Mouse (Mus musculus): ENCODE data around the gene Ccl22. TPM values are rescaled to one million over a fixed set of nuclear protein-coding genes. Genes with fewer than 3 reads are reported as not detected.

Gene Ccl22
- polyA plus RNA-seq, 1 experiment from 2014 or later = not detected

DNA sequence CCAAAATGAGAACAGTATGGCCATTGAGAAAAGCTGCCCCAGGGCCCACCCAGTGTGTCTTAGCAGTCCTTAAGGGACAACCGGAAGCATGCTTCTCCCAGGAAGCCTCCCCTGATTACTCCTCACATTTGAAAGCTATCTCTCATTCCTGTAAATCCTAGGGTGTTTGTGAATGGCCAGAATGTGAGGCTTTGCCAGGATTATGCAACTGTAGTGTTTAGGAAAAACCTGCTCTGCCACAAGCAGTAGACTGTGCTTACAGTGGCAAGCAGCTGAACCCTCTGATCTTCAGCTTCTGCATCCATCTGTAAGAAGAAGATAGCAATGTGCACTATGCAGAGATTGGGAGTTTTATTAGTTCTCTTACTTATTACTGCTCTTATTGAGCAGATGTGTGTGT is 29.2 kb downstream of the Ccl22 start:
- Histone ChIP-seq H3K27ac (ENCODE audit: low read length) (no peak overlapping the region), H3K9ac (replicated peaks; ENCODE audit: low read length) (no peak overlapping the region), H3K27me3 (ENCODE audit: insufficient read depth, low read length) (peaks cover 24% of the 10 kb centered on the region; the same call in 1 of the 2 replicates), H3K9me3 (ENCODE audit: low read length) (no peaks in the 10 kb centered on the region), H3K4me3 (ENCODE audit: low read length) (no peak overlapping the region), H3K4me1 (ENCODE audit: insufficient read depth, low read length) (peaks cover 31% of the 10 kb centered on the region), H3K36me3 (ENCODE audit: insufficient read depth, low read length) (no peaks in the 10 kb centered on the region), H3K4me2 (replicated peaks; ENCODE audit: low read depth, low read length) (no peak overlapping the region)
- WGBS = 100% methylated on average over 1 of the region's 1 CpGs
- ATAC-seq (ENCODE audit: low FRiP score, low TSS enrichment) = no peak

DNA sequence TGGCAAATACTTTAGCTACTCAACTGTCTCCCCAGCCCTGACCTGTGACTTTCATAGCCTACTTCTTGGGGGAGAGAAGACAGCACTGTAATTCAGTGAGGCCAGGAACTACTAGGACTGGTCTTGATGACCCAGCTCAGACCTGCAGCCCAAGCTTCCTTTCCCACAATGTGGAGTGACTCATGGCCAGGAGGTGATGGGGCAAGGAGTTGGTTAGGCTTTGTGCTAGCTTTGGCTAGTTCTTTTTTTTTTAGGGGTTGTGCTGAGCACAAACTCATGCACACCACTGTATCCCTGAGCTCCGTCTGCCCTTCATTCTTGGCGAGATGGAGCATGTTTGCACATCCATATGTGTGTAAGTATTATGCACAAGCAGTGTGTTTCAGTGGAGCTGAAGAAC is 31.0 kb downstream of the Ccl22 start:
- no peak for ATAC-seq (ENCODE audit: low FRiP score, low TSS enrichment)
- Histone ChIP-seq H3K4me3 (ENCODE audit: low read length) (no peak overlapping the region), H3K4me1 (ENCODE audit: insufficient read depth, low read length) (peaks cover 36% of the 10 kb centered on the region), H3K36me3 (ENCODE audit: insufficient read depth, low read length) (no peaks in the 10 kb centered on the region), H3K4me2 (replicated peaks; ENCODE audit: low read depth, low read length) (no peak overlapping the region), H3K9me3 (ENCODE audit: low read length) (no peaks in the 10 kb centered on the region), H3K9ac (replicated peaks; ENCODE audit: low read length) (no peak overlapping the region), H3K27me3 (ENCODE audit: insufficient read depth, low read length) (peaks cover 16% of the 10 kb centered on the region; the same call in 1 of the 2 replicates), H3K27ac (ENCODE audit: low read length) (no peak overlapping the region)
- 87% methylated on average over 2 of the region's 2 CpGs for WGBS

DNA sequence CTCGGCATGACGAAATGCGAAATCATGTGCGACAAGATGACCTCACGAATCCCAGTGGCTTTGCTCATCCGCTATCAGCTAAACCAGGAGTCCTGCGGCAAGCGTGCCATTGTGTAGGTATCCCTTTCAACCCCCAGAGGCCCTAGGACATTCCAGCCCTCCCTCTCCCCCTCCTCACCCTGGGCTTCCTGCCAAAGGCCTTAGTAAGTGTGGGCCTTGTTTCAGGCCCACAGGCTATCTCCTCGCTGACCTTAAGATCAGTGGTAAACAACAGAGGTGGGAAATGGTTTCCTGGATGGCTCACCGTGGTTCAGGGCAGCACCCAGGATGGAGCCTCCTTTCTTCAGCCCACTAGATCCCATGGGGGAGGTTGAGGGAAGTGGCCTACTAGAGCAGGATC is 32.6 kb downstream of the Ccl22 start:
- Histone ChIP-seq H3K27me3 (ENCODE audit: insufficient read depth, low read length) (peaks cover 8% of the 10 kb centered on the region; the same call in 1 of the 2 replicates), H3K9ac (replicated peaks; ENCODE audit: low read length) (no peak overlapping the region), H3K4me3 (ENCODE audit: low read length) (no peak overlapping the region), H3K27ac (ENCODE audit: low read length) (peak overlapping the region; percentile 84), H3K4me1 (ENCODE audit: insufficient read depth, low read length) (peaks cover 39% of the 10 kb centered on the region), H3K4me2 (replicated peaks; ENCODE audit: low read depth, low read length) (no peak overlapping the region), H3K36me3 (ENCODE audit: insufficient read depth, low read length) (no peaks in the 10 kb centered on the region), H3K9me3 (ENCODE audit: low read length) (no peaks in the 10 kb centered on the region)
- WGBS = 65% methylated on average over 10 of the region's 10 CpGs
- ATAC-seq (ENCODE audit: low FRiP score, low TSS enrichment) = peak; percentile 1; the same call in 1 of the 2 replicates

DNA sequence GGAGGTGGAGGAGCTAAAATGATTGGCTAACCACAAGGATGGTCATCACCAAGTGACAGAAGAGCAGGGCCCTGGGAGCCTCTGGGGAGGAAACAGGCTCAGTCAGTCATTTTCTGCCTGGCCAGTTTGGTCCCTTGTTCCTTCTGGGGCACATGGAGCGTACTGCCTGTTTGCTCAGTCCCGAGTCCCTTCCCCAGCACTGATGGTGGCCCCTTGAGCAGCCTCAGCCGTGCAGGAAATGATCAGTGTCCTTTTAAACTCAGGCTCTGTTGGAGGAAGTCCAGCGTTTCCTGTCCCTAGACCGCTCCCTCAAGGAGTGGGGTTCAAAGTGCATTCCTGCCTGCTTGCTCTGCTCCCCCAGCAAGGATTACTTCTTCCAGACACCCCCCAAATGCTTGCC is 33.1 kb downstream of the Ccl22 start:
- H3K36me3 ChIP-seq (ENCODE audit: insufficient read depth, low read length) = no peaks in the 10 kb centered on the region

DNA sequence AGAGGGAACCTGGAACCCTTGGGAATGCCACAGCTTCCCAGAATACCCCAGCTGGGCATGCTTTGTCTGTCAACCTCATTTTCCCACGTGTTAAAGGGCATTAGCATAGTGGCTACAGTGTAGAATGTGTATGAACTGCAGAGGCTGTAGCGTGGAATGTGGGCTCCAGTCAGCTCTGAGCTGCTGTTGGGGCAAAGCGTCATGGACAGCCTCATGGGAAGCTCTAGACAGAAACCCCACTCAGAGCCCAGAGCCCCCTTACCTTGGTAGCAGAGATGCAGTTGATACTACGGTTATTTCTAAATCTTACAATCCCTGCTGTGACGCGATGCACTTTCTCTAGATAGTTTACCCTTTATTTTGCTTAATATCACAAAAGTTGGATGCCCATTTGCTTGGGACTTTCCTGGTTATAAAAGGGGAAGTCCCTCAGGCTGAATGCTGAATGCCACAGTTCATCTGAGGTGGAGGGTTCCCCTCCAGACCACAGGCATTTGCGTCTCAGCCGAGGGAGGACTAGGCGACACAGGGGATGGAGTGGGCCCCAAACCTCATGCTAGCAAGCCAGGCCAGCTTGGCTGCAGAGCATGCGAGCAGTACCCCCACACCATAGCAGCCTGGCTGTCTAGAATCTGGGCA is 33.6 kb downstream of the Ccl22 start:
- WGBS = 68% methylated on average over 10 of the region's 10 CpGs
- H3K27ac ChIP-seq (ENCODE audit: low read length) = peak overlapping the region; percentile 84
- H3K36me3 ChIP-seq (ENCODE audit: insufficient read depth, low read length) = no peaks in the 10 kb centered on the region
- ATAC-seq (ENCODE audit: low FRiP score, low TSS enrichment) = no peak
- H3K9ac ChIP-seq (replicated peaks; ENCODE audit: low read length) = no peak overlapping the region
- no peak overlapping the region for H3K4me3 ChIP-seq (ENCODE audit: low read length)
- no peak overlapping the region for H3K4me2 ChIP-seq (replicated peaks; ENCODE audit: low read depth, low read length)
- no peaks in the 10 kb centered on the region for H3K9me3 ChIP-seq (ENCODE audit: low read length)
- H3K27me3 ChIP-seq (ENCODE audit: insufficient read depth, low read length) = no peaks in the 10 kb centered on the region
- H3K4me1 ChIP-seq (ENCODE audit: insufficient read depth, low read length) = peaks cover 35% of the 10 kb centered on the region

More for the DNA sequence above, 33.1 kb downstream of the Ccl22 start:
- Histone ChIP-seq H3K9me3 (ENCODE audit: low read length) (no peaks in the 10 kb centered on the region), H3K4me1 (ENCODE audit: insufficient read depth, low read length) (peaks cover 36% of the 10 kb centered on the region), H3K27me3 (ENCODE audit: insufficient read depth, low read length) (peaks cover 3% of the 10 kb centered on the region; the same call in 1 of the 2 replicates), H3K9ac (replicated peaks; ENCODE audit: low read length) (no peak overlapping the region), H3K4me2 (replicated peaks; ENCODE audit: low read depth, low read length) (no peak overlapping the region), H3K27ac (ENCODE audit: low read length) (peak overlapping the region; percentile 84), H3K4me3 (ENCODE audit: low read length) (no peak overlapping the region)
- ATAC-seq (ENCODE audit: low FRiP score, low TSS enrichment) = peak; percentile 81
- WGBS = 24% methylated on average over 5 of the region's 5 CpGs

DNA sequence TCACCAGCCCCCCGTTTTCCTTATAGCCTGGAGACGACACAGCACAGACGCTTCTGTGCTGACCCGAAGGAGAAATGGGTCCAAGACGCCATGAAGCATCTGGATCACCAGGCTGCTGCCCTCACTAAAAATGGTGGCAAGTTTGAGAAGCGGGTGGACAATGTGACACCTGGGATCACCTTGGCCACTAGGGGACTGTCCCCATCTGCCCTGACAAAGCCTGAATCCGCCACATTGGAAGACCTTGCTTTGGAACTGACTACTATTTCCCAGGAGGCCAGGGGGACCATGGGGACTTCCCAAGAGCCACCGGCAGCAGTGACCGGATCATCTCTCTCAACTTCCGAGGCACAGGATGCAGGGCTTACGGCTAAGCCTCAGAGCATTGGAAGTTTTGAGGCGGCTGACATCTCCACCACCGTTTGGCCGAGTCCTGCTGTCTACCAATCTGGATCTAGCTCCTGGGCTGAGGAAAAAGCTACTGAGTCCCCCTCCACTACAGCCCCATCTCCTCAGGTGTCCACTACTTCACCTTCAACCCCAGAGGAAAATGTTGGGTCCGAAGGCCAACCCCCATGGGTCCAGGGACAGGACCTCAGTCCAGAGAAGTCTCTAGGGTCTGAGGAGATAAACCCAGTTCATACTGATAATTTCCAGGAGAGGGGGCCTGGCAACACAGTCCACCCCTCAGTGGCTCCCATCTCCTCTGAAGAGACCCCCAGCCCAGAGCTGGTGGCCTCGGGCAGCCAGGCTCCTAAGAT is 34.3 kb downstream of the Ccl22 start:
- Histone ChIP-seq H3K4me3 (ENCODE audit: low read length) (no peak overlapping the region), H3K9ac (replicated peaks; ENCODE audit: low read length) (no peak overlapping the region), H3K4me1 (ENCODE audit: insufficient read depth, low read length) (peaks cover 35% of the 10 kb centered on the region), H3K27me3 (ENCODE audit: insufficient read depth, low read length) (no peaks in the 10 kb centered on the region), H3K36me3 (ENCODE audit: insufficient read depth, low read length) (no peaks in the 10 kb centered on the region), H3K9me3 (ENCODE audit: low read length) (no peaks in the 10 kb centered on the region), H3K27ac (ENCODE audit: low read length) (no peak overlapping the region), H3K4me2 (replicated peaks; ENCODE audit: low read depth, low read length) (no peak overlapping the region)
- 92% methylated on average over 16 of the region's 16 CpGs for WGBS
- no peak for ATAC-seq (ENCODE audit: low FRiP score, low TSS enrichment)

DNA sequence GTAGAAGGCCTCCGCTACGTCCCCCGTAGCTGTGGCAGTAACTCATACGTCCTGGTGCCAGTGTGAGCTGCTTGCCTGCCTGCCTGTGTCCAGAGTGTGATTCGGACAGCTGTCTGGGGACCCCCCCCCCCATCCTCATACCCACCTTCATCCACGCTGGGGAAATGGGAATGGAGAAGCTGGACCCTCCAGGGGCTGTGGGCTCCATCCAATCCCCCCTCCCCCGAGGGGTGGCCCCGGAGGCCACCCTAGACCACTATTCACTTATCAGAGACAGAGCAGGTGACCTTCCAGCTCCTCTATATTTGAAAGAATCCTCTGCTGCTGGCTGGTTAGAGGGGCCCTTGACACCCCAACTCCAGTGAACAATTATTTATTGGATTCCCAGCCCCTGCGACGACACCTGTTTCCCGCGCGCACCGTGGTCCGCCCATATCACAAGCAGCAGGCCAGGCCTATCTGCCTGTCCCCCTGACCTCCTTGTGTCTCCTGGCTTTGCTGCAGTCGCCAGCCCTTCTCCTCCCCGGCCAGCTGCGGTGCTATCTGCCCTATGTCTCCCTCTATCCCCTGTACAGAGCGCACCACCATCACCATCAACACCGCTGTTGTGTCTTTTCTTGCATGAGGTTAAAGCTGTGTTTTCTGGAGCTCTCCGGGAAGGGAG is 35.2 kb downstream of the Ccl22 start:
- no peak overlapping the region for H3K27ac ChIP-seq (ENCODE audit: low read length)
- no peaks in the 10 kb centered on the region for H3K27me3 ChIP-seq (ENCODE audit: insufficient read depth, low read length)
- H3K4me1 ChIP-seq (ENCODE audit: insufficient read depth, low read length) = peaks cover 35% of the 10 kb centered on the region
- no peaks in the 10 kb centered on the region for H3K9me3 ChIP-seq (ENCODE audit: low read length)
- H3K4me3 ChIP-seq (ENCODE audit: low read length) = no peak overlapping the region
- no peak overlapping the region for H3K9ac ChIP-seq (replicated peaks; ENCODE audit: low read length)
- ATAC-seq (ENCODE audit: low FRiP score, low TSS enrichment) = no peak
- H3K4me2 ChIP-seq (replicated peaks; ENCODE audit: low read depth, low read length) = no peak overlapping the region
- 87% methylated on average over 21 of the region's 21 CpGs for whole genome bisulfite sequencing
- no peaks in the 10 kb centered on the region for H3K36me3 ChIP-seq (ENCODE audit: insufficient read depth, low read length)

DNA sequence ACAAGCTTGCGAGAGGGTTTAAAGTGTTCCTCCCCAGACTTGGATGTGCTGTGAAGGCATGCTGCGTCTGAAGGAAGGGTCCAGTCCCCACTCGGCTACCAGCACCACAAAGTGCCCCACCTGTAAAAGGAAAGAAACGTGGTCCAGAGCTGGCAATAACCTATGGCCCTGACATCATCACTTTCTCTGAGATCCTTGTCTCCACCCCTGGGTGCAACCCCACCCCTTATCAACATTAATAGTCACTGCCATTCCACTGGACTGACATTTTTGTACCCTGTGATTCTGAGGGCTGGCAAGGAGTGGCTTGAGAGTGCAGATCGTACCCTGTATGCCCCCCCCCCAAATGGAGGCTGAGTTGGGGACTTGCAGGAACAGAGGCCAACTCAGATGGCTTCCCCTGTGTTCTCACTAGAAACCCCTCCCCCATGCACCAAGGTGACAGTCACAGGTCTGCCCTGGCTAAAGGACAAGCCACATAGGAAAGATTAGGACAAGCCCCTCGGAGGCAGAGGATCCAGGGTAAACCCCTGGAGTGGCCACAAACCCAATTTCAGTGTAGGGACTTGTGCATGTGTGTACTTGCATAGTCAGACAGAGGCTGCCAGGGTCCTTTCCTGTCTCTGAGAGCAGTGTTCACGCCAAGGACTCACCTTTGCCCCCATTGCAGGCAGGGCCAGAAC is 35.9 kb downstream of the Ccl22 start:
- no peak overlapping the region for H3K9ac ChIP-seq (replicated peaks; ENCODE audit: low read length)
- peaks cover 35% of the 10 kb centered on the region for H3K4me1 ChIP-seq (ENCODE audit: insufficient read depth, low read length)
- peak overlapping the region; percentile 32 for H3K4me2 ChIP-seq (replicated peaks; ENCODE audit: low read depth, low read length)
- H3K4me3 ChIP-seq (ENCODE audit: low read length) = no peak overlapping the region
- H3K27ac ChIP-seq (ENCODE audit: low read length) = peak overlapping the region; percentile 56
- no peaks in the 10 kb centered on the region for H3K36me3 ChIP-seq (ENCODE audit: insufficient read depth, low read length)
- no peaks in the 10 kb centered on the region for H3K9me3 ChIP-seq (ENCODE audit: low read length)
- ATAC-seq (ENCODE audit: low FRiP score, low TSS enrichment) = no peak
- H3K27me3 ChIP-seq (ENCODE audit: insufficient read depth, low read length) = no peaks in the 10 kb centered on the region
- 58% methylated on average over 7 of the region's 7 CpGs for WGBS

DNA sequence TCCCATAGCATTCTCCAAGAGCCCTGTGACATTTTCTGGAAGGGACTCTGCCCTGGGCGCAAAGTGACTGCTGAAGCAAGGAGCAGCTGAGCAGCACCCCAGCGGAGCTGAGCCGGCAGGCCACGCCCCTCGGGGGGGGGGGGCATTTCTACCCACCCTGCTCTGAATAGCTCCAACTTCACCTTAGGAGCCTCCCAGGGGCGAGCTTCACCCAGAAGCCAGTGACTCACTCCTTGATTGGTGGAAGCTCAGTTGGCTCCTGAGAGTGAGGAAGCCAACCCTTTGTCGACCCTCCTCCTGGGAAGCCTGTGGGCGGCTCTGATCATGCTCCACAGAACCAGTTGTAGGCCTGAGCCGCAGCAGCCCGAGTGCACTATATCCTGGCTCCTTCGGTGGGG is 36.4 kb downstream of the Ccl22 start:
- H3K4me1 ChIP-seq (ENCODE audit: insufficient read depth, low read length) = peaks cover 35% of the 10 kb centered on the region
- H3K4me2 ChIP-seq (replicated peaks; ENCODE audit: low read depth, low read length) = peak overlapping the region; percentile 32
- H3K27me3 ChIP-seq (ENCODE audit: insufficient read depth, low read length) = no peaks in the 10 kb centered on the region
- no peak overlapping the region for H3K9ac ChIP-seq (replicated peaks; ENCODE audit: low read length)
- peak overlapping the region; percentile 56 for H3K27ac ChIP-seq (ENCODE audit: low read length)
- peak; percentile 90 for ATAC-seq (ENCODE audit: low FRiP score, low TSS enrichment)
- no peak overlapping the region for H3K4me3 ChIP-seq (ENCODE audit: low read length)
- no peaks in the 10 kb centered on the region for H3K36me3 ChIP-seq (ENCODE audit: insufficient read depth, low read length)
- WGBS = 8% methylated on average over 11 of the region's 11 CpGs
- H3K9me3 ChIP-seq (ENCODE audit: low read length) = no peaks in the 10 kb centered on the region

Measured in kidney, embryonic 16.5 days (tissue).